Mouse (Mus musculus) frontal cortex, postnatal 10 days (tissue): ENCODE results near the gene Magi1.

ENCODE experiments used
- DNase-seq, 2 experiments: peaks; one replicate each; pipeline ENCODE4 v3.0.0; 2022; ENCODE audit warnings: low spot score in 2 of 2, mixed read lengths in 1 of 2

The Magi1 gene

DNA sequence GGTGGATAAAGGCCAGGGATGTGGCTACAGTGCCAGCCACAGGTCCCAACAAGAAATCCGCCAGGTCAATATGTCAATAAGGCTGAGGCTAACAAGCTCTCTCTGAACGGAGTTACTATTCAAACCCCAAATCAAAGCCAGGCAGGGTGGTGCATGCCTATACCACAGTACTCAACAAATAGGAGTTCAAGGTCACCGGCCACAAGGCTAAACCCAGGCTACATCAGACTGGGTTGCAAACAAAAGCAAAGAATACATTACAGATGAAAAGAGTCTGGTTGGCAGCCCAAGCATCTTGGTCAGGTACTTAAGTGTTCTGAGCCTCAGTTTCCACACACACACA lies 25.9 kb downstream of the Magi1 start:
- DNase-seq, result no peak

DNA sequence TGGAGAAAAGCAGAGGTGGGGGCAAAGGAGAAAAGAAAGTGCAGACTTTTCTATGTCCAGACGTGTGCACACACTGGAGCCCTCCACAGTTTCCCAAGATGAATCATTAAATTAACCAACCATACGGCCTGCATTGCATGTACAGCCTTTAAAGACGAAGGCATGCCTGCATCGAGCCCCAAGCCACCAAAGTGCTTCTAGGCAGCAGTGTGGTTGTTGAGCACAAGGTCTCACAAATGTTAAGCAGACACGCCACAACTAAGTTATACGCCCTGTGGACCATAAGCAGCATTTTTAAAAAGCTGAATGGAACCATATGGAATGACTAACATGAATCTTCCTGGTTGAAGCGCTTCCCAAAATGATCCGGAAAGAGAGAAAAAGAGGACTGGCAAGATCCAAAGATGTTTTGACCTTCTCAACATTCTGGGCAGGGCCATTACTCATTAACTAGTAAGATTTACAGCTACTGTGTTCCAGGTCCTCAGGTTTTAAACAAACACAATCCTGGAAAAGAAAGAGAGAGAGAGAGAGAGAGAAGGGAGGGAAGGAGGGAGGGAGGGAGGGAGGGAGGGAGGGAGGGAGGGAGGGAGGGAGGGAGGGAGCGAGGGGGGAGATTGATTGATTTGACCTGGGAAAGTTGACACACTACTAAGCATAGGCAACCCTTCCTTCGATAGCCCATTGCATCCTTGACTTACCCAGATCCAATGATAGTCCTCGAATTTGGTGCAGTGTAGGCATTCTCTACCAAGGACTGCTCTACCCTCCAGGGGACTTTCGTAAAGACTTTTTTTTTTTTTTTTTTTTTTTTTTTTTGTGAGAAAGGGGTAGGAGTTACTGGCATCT lies 26.5 kb downstream of the Magi1 start:
- no peak for DNase-seq

DNA sequence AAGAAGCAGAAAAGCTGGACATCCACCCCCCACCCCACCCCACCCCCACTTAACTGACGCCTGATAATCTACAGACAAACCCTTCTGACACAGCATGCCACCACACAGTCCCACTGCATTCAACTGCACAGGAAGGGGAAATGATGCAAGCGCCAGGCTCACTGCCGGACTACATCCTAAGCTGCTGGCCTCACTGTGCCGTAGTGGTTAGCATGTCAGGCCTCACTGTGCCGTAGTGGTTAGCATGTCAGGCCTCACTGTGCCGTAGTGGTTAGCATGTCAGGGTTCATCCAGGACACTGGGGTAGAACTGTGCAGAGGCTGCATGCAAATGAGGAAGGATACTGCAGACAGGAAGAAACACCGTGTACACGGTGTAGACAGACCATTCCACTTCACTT lies 29.8 kb downstream of the Magi1 start:
- no peak for DNase-seq

DNA sequence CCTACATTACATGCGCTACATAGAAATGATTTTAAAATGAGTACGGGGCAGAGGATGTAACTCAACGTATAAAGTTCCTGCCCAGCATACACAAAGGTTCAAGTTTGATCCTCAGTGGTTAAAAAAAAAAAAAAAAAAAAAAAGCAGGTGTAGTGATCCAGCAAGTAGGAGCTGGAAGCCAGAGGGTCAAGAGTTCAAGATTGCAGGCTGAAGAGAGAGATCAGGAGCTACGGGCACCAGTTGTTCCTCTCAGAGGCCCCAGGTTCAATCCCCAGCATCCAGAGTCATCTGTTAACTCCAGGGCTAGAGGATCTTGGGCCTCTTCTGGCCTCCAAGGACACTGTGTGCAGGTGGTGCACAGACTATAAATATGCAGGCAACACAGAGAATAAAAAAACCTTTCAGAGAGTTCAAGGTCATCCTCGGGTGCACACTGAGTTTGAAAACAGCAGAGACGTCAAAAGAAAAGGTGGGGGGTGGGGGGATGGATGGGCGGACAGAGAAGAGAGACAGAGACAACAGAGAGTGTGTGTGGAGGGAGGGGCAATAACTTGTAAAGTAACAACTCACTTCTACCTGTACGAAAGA lies 32.3 kb downstream of the Magi1 start:
- DNase-seq, result no peak

DNA sequence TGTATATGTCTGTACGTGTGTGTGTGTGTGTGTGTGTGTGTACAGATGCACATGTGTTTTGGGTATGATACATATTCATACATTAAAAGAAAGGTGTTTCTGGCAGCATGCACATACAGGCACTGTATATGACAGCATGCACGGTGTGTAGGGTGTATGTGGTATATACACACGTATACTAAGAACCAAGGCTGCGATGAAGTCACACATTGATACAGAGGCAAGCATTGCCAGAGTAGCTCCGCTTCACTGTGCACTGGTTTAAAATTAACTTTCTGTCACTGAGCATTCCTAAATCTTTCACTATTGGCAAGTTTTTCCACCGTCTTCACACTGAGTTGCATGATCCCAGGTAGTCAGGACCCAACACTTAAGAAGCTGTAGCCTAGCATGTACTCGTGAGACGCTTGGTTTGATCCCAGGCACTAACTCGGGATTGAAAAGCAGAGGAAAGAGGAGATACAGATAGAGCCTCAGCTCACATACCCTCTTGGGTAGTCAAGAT lies 34.4 kb downstream of the Magi1 start:
- no peak for DNase-seq

DNA sequence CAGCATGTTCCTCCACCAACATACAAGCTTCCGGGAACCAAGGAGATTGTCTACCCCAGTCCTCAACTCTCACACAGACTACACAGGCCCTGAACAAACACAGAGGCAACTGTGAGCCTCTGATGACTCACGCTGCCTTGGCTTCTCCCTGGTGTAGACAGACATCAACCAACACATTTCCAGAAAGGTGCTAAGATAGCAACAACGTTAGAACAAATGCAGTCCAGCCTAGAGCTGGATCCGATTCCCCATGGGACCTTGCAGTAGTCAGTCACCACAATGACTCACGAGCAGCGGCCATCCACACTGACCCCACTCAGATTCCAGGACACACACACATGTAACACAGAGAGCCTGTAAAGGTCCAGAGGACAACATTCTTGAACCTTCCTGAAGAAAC lies 42.5 kb downstream of the Magi1 start:
- DNase-seq, result no peak

DNA sequence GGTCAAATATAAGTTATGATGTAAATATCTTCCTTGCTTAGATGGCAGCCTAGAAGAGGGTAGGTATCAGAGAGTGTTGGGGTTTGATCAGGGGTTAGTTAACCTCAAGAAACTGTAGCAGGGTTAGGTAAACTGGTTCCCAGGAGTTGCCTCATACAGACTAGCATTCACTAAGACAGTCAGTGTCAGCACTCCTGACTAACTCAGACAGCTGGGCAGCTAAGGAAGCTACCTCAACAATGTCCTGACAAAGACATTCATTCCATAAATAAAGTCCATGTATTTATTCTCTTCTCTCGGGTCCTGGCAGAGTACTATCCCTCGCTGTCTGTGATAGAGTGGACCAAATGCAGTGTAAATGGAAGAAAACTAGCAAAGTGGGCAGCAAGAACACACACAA lies 45.1 kb downstream of the Magi1 start:
- DNase-seq, result no peak

DNA sequence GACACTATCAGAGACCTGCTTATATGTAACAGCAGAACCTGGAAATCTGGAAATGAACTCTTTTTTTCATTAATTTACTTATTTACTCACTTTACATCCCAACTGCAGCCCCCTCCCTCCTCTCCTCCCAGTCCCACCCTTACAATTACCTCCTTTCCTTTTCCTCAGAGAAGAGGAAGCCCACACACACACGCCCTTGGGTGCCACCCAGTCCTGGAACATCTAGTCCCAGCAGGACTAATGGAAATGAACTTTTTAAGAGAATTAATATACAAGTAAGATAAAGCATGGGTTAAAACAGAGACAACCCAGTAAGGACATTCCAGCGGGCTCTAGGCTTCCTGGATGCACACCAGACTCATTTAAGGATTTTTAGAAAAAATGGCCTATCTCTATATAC lies 46.8 kb downstream of the Magi1 start:
- DNase-seq, result no peak

DNA sequence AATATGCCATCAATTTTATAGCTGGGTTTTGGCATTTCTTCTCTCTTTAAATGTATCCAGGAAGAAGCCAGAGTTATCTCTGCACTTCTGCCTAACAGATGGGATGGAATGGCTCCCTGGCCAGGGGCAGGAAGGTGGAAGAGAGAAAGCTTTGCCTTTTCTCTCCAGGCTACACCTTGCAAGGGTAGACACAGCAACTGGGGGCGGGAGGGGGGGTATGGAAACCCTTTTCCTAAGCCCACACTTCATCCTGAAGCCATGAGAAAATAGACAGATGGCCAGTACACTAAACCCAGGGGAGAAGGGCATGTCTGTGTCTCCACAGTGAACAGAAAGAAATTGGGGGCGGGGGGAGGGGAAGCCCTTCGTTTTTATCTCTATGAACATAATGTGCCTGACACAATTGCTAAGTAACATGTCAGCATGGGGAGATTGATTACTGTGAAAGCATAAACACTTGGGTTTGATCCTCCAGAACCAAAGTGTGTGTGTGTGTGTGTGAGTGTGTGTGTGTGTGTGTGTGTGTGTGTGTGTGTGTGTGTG lies 51.4 kb downstream of the Magi1 start:
- no peak for DNase-seq

DNA sequence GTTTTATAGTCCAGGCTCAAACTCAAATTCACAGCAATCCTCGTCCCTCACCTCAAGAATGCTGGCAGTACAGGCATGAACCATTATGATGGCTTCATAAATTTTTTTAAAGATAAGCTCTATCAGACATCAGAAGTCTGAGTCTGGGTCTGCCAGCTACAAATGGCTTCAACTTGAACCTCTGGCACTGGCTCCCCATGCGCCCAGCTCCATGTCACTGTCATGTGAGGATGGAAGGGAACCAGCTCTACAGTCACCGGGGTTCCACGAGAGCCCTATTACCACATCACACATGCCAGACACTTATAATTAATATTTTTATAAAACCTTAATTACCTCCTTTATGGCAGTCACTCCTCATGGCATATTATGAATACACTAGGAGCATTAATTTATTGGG lies 51.9 kb downstream of the Magi1 start:
- DNase-seq, result no peak

DNA sequence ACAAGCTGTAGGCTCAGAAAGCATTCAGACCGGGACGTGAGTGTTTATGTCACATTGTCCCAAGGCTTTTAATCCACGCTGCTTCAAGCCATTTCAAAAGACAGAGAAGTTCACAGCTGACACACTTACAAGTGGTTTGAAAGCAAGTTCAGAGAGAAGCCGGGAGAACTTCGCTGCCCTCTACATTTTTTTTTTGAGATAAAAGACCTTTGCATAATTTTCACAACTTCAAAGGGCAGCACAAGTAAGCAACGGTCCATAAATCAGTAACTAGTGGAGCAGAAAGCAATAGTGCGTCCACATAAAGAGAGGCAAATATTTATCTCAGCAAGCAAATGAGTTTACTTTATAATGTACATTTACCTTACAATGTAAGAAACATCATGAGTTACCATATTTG lies 52.4 kb downstream of the Magi1 start:
- DNase-seq, result no peak

DNA sequence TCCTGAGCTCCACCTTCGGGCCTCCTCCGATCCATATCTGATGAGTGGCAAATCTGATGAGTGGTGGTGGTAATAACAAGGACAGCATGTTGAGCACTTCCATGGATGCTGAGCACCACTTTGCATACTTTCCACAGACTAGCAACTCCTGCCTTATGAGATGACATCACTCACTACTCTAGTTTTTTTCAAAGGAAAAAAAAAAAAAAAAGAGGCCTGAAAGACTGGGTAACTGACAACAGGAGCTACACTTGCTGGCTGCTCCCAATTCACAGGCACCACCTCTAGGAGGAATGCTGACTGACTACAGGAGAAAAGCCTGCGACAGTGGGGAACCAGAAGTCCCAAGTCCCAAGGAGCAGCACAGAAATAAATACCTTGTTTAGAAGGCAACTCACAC lies 52.8 kb downstream of the Magi1 start:
- DNase-seq, result no peak

DNA sequence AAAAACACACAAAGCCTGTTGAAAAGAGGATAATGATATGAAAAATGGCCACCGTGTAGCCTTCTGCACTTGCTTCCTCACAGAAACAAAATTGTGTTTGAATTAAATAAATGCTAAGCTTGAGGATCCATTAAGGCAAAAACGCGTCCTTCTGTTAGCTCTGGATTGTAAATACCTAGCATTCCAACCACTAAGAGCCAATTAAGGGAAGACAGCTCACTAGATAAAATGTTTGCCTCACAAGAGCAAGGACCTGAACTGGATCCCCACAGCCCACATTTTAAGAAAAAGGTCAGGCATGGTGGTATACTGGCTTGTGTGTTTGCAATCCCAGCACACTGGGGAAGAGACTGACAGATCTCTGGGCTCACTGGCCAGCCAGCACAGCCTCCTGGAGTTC lies 53.6 kb downstream of the Magi1 start:
- DNase-seq, result no peak

DNA sequence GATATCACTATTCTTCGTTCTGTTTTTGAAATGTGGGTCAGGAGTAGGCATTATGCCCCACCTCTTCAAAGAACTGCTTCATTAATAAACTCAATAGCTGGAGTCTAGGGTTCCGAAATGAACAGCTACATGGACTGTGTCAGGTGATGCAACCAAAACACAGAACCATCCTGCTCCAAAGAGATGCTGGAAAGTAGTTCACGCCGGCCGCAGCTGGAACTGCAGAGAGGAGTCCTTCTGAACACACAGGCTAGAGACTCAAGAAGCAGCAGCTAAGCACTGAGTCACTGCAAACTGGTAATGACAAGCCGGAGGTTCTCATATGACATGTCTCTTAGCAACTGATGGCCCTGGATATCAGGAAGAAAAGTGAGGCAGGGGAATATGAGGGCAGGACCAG lies 57.5 kb downstream of the Magi1 start:
- peak in 1 of 2 experiments; percentile 29 for DNase-seq

DNA sequence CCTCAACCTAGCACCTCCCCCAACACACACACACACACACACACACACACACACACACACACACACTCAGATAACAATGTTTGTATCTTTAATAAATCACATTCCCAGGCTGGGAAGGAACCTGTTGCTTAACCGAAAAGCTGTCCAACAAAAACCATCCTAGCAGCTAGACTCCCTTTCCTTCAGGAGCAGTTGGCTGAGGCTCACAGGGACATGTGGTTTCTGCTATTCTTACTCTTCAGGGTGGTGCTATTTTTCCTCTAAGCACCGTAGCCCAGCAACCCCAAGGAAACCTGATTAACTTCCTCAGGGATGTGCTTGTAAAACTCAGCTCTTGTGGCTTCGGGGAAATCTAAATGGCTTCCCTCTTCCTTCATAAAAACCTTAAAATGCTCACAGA lies 57.9 kb downstream of the Magi1 start:
- DNase-seq, result peak; percentile 33 to 60

DNA sequence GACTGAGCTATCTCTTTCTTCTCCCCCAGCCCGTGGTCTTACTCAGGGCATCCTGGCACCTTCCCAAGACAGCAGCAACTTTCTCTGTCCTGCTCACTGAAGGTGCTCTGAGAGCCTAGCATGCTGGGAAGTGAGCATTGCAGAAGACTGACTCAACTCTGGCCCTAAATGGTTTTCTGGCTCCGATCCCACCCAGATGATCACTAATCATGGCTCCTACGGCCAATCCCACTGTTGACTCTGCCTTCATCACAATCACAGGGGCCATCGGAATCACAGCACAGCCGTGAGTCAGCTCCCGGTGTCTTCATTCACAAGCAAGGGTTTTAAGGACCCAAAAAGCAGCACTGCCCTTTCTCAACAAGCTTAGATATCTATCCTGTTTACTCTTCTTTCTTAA lies 58.6 kb downstream of the Magi1 start:
- DNase-seq, result no peak

DNA sequence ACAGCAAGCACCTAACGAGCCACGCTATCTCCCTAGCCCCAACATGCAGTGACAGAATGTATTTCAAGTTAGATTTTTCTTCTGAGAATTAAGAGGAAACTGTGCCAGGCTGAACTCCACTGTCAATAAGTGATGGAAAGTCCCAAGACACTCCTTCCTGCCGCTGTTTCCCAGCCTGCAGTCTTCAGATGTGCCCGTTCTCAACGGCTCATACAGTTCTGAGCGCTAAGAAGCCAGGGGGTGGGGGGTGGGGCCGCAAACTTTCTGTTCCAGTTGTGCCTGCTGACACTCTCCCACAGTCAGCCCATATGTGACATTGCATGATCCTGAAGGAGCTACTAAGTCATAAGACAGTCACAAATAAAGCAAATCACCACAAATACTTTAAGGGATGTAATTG lies 61.5 kb downstream of the Magi1 start:
- DNase-seq, result no peak

DNA sequence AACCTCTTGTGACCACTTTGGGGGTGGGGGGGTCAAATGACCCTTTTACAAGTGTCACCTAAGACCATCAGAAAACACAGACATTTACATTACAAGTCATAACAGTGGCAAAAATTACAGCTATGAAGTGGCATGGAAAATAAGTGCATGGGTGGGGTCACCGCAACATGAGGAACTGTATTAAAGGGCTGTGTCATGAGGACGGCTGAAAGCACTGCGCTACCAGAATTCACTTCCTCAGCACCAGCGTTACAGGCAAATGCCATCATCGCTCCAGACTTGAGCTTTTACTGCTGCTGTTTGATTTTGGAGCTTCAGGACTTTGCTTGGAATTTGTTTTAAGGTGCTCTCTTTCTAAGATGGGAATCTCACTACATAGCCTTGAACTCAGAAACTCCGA lies 62.0 kb downstream of the Magi1 start:
- DNase-seq, result no peak

DNA sequence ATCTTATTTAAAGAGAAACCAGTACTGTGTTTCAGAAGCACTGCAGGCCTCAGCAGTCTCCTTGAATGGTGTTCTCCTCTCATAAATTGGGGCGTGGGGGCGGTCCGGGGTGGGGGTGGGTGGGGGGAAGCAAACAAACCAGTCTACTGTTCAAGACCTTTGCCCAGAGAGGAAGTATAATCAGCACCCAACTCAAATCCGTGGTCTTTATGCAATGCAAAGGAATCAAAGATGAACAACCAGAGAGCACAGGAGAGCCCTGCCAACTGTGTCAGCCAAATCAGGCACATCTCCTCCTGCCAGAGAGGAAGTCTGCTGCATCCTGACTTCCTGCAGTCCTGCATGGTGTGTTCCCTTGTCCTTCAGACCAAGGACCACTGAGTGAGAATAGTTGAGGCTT lies 65.6 kb downstream of the Magi1 start:
- DNase-seq, result no peak

DNA sequence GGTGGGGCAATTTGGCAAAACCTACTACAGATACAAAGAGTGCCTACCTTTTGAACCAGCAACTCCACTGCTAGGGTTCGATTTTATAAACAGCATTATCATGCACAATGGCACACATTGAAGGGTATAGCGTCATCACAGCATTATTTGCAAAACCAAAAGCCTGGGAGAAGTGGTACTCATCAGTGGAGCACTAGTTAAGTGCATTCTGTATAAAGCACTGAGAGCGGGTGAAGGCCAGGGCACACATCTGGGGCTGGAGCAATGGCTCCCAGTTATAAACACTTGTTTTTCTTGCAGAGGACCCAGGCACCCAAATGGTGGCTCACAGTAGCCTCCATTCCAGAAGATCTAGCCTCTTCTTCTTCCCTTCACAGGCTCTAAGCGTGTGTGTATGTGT lies 67.9 kb downstream of the Magi1 start:
- no peak for DNase-seq

DNA sequence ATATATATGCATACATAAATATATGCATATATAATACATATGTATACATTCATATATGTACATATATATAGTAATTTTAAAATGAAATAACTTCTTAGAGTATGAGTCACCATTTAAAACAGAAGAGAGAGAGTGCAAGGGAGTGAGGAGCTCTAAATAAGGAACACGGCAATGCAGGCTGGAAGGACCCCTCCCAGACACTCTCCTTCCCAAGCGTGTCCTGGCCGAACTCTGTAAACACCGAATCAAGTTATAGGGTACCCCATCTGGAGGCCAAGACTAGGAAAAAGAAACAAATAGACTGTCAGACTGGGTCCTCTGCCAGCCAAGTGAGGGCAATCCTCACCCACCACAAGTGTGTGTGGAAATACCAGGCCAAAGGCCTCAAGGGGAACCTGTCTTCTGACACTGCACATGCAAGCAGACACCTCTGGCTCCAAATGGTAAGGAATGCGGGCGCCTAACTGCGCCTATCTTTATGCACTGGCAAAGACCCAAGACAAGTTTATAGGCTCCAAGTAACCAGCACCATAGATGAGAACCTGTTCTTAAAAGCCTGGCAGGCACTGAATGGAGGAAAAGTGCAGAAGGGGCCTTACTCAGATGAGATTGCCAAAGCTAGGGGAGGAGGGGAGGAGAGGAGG lies 68.7 kb downstream of the Magi1 start:
- no peak for DNase-seq

DNA sequence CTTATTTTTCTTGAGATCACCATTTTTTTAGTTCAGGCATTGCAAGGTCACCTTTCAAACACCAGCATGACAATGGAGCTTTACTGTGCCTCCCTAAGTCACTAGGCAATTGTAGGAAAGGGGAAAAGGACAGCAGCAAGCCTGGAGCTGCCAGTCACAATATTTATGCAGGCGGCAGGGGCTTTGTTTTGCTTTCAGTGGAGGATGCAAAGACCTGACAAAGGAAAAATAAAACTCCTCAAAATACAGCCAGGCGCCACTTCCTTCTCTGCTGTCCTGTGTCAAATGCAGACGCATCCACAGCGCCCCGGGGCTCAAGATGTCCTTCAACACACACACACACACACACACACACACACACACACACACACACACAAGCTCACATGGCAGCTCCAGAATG lies 77.8 kb downstream of the Magi1 start:
- no peak for DNase-seq

DNA sequence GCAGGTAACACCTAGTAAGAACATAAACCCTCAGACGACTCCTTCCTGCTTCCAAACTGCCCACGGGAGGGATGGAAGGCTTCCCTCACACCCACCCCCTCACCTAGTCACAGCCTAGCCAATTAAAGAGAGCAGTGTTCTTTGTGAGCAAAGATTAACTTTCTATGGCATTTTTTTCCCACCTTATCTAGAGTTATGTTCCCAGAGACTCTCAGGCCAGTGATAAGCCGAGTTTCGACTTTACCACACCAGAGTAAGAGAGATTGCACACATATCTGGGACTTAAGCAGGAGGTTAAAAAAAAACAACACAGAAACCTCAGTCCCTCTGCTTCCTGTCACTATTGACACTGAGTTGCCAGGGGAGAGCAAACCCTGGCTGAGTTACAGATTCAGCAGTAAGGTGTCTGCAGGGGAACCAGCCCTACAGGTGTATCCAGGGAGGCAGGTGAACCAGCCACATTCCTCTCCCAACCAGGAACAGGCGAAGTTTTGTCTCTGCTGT lies 80.0 kb downstream of the Magi1 start:
- no peak for DNase-seq
